Mouse (Mus musculus) layer of hippocampus, adult 2 months (tissue): ENCODE measurements around the gene Fam171a1. TPM values are rescaled to one million over a fixed set of nuclear protein-coding genes. Genes with fewer than 3 reads are reported as not detected.

ENCODE experiments used
- DNase-seq, 2 experiments: peaks; one replicate each; pipeline ENCODE4 v3.0.0; 2022; ENCODE audit warnings: low spot score in 2 of 2
- H3K27ac ChIP-seq: fragments of 200-600 bp; 2 replicates; pipeline ENCODE4 v1.8.1; 2022
- H3K4me3 ChIP-seq: fragments of 200-600 bp; 2 replicates; pipeline ENCODE4 v1.8.1; 2022; ENCODE audit warnings: mild to moderate bottlenecking
- CTCF ChIP-seq: fragments of 200-600 bp; conservative IDR thresholded peaks from 2 replicates; pipeline ENCODE4 v1.8.1; 2022; ENCODE audit warnings: antibody characterized with exemption, mild to moderate bottlenecking, moderate library complexity
- total RNA-seq, 2 experiments: library from RNA; stranded (reverse); gene quantifications; 2 replicates each; pipeline ENCODE4 v1.2.3; 2021

The Fam171a1 gene
- total RNA-seq, 2 experiments from 2014 or later = 72.1 to 73.2 TPM

- TF ChIP-seq CTCF = no peak
- DNase-seq = no peak
- peak overlapping the region; percentile 8; the same call in 1 of the 2 replicates for H3K27ac ChIP-seq
- no peak overlapping the region for H3K4me3 ChIP-seq
Measured at GRCm38 (mm10) chr2:3141804-3142203, 27.8 kb downstream of the Fam171a1 start.

GRCm38 (mm10) chr2:3144291-3144690, 30.3 kb downstream of the Fam171a1 start:
- peak overlapping the region; percentile 46 for H3K27ac ChIP-seq
- peak; percentile 48 to 56 for DNase-seq
- no peak for TF ChIP-seq CTCF
- no peak overlapping the region for H3K4me3 ChIP-seq

DNA sequence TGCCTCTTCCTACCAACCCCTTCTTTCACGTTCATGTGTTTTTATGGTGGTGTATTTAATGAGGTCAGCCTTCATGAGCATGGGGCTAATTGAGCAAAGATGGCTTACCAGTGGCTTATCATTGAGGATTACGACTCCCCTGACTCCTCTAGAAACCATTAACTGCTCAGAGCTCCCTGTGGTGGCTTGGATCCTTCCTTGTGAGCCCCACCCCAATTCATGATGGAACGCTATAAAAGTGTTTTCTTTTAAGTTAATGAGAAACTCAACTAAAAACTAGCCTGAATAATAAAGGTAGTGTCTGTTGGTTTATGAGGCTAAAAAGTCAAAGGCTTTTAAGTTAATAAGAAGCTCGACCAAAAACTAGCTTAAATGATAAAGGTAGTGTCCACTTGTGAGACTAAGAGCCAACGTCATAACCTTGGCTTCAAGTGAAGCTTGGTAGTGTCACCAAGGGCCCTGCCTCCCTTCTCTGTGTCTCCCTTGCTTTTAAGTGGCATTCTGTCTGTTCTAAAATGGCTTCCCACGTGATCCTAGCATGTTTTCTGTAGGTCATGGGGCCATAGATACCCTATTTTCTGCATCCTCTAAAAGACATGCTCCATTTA, 33.6 kb downstream of the Fam171a1 start:
- H3K27ac ChIP-seq = no peak overlapping the region
- no peak overlapping the region for H3K4me3 ChIP-seq
- no peak for DNase-seq
- TF ChIP-seq CTCF = no peak

DNA sequence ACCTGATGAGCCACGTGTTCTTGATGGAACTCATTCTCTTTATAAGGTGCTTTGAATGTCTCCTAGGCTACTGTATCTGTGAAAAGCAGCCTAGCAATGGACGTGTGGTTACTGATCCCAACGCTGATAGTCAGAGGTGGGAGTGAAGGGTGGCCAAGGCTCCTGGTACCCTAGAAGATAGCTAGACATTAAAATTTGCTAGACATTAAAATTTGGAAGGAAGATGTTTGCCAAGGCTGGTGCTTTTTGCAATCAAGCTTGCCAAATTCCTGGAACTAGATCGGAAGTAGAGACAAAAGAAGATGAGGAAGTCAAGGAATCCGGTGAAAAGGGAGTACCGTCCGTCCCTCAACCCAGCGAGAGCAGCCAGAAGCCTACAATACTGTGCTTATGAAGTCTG, 34.7 kb downstream of the Fam171a1 start:
- no peak for TF ChIP-seq CTCF
- no peak for DNase-seq
- Histone ChIP-seq H3K27ac (no peak overlapping the region), H3K4me3 (no peak overlapping the region)

- Histone ChIP-seq H3K4me3 (no peak overlapping the region), H3K27ac (peak overlapping the region; percentile 68; the same call in 1 of the 2 replicates)
- no peak for TF ChIP-seq CTCF
- no peak for DNase-seq
Measured at GRCm38 (mm10) chr2:3150324-3150723, 36.3 kb downstream of the Fam171a1 start.

DNA sequence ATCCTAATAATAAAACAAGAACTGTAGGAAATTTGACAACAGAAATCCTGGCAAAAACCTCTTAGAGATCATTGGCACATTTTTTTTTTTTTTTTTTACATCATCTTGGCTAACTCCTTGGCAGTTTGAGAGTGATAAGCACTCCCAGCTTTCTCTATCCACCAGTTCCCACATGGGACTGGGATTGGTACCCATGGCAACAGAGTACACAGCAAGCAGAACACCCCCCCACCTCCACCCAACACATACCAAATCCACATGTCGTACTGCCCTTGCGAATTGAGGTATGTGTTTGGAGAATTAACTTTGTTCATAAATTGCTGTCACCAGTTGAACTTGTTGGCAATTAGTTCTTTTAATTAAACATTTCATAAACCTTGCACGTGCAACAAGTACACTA, 37.3 kb downstream of the Fam171a1 start:
- no peak for DNase-seq
- H3K4me3 ChIP-seq = no peak overlapping the region
- peak overlapping the region; percentile 68; the same call in 1 of the 2 replicates for H3K27ac ChIP-seq
- TF ChIP-seq CTCF = no peak

DNA sequence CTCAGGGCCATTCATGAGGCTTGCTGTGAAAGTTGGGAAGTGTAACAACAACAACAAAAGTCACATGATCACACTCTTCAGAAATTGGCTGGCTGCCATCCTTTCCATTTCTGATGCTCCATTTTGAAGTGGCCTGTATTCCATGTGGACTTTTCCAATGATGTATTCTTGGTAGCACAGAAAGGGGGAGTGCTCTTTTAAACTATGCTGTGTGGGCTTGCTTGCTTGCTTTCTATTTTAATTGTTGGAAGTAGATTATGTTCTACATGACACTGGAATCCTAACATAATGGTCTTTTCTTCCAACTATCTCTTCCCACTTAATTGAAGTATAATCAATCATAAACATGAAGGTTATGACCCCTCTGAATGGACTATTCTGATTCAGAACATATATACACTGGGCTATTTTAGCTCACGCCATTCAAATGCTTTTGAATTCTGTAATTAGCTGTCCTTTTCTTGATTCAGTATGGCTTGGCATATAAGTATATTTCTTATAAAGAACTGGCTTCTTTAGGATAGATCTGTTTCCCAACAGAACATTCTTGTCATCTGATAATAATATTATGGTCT, 40.2 kb downstream of the Fam171a1 start:
- TF ChIP-seq CTCF = no peak
- H3K4me3 ChIP-seq = no peak overlapping the region
- H3K27ac ChIP-seq = peak overlapping the region; percentile 67; the same call in 1 of the 2 replicates

GRCm38 (mm10) chr2:3154986-3155385, 41.0 kb downstream of the Fam171a1 start:
- DNase-seq = no peak
- H3K27ac ChIP-seq = peak overlapping the region; percentile 67; the same call in 1 of the 2 replicates
- H3K4me3 ChIP-seq = no peak overlapping the region
- TF ChIP-seq CTCF = no peak

More for the DNA sequence above, 40.2 kb downstream of the Fam171a1 start:
- no peak for DNase-seq

DNA sequence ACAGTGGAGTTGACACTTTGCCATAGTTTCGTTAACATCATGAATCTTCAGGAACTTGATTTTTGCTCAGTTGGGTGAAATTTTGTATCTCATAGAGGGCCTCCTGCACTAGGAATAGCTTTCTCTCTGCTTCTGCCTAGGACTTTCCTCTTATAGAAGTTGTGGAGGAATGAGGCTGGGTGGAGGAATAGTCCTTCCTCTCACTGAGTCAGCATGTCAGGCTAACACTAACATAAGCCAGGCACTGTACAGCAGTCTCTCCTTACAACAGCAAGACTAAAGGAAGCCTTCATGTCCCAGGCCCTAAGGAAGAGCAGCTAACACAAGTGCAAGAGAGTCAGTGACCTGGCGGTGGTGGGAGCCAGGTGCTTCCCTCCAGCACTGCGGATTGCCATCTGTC, 43.0 kb downstream of the Fam171a1 start:
- no peak overlapping the region for H3K4me3 ChIP-seq
- TF ChIP-seq CTCF = no peak
- peak overlapping the region; percentile 39; the same call in 1 of the 2 replicates for H3K27ac ChIP-seq
- DNase-seq = no peak

GRCm38 (mm10) chr2:3157661-3158344, 43.8 kb downstream of the Fam171a1 start:
- Histone ChIP-seq H3K4me3 (no peak overlapping the region), H3K27ac (peak overlapping the region; percentile 81)
- DNase-seq = no peak
- no peak for TF ChIP-seq CTCF

- no peak for DNase-seq
- TF ChIP-seq CTCF = no peak
- no peak overlapping the region for H3K4me3 ChIP-seq
- peak overlapping the region; percentile 81 for H3K27ac ChIP-seq
Measured at GRCm38 (mm10) chr2:3158682-3159412, 44.8 kb downstream of the Fam171a1 start.

- TF ChIP-seq CTCF = no peak
- no peak for DNase-seq
- Histone ChIP-seq H3K27ac (no peak overlapping the region), H3K4me3 (no peak overlapping the region)
Measured at GRCm38 (mm10) chr2:3161578-3161977, 47.6 kb downstream of the Fam171a1 start.
